Mouse (Mus musculus) thymus, adult 2 months (tissue): ENCODE data around the gene Fscn3.

Source experiments
- CTCF ChIP-seq: fragments of 200-500 bp; IDR thresholded peaks from 2 replicates; pipeline ENCODE4 v1.5.1; 2012; ENCODE audit warnings: mild to moderate bottlenecking, control low read depth, low read length, moderate library complexity, borderline replicate concordance; ENCODE audit not compliant: control insufficient read depth, poor library complexity, insufficient read depth; ENCODE audit errors: extremely low read depth
- POLR2A ChIP-seq: fragments of 200-500 bp; IDR thresholded peaks from 2 replicates; pipeline ENCODE4 v1.6.1; 2012; ENCODE audit warnings: mild to moderate bottlenecking, low read length, control low read depth, moderate library complexity; ENCODE audit not compliant: control insufficient read depth, poor library complexity, insufficient read depth; ENCODE audit errors: extremely low read depth

GRCm38 (mm10) chr6:28464630-28465029 lies 37.0 kb downstream of the Fscn3 start:
- TF ChIP-seq CTCF, result no peak
- no peak for TF ChIP-seq POLR2A
